Mouse (Mus musculus) heart, adult 2 months (tissue): ENCODE measurements around the gene Rhbdf1.

Experiments
- CTCF ChIP-seq: fragments of 200-600 bp; IDR thresholded peaks from 2 replicates; pipeline ENCODE4 v1.8.1; 2022; ENCODE audit warnings: antibody characterized with exemption, mild to moderate bottlenecking, moderate library complexity
- EP300 ChIP-seq: fragments of 200-500 bp; IDR thresholded peaks from 2 replicates; pipeline ENCODE4 v1.6.1; 2011; ENCODE audit warnings: low read depth, low read length, control low read depth; ENCODE audit not compliant: insufficient read depth
- POLR2A ChIP-seq: fragments of 200-500 bp; IDR thresholded peaks from 2 replicates; pipeline ENCODE4 v1.6.1; 2011; ENCODE audit warnings: mild to moderate bottlenecking, low read depth, low read length, control low read depth; ENCODE audit not compliant: insufficient read depth

DNA sequence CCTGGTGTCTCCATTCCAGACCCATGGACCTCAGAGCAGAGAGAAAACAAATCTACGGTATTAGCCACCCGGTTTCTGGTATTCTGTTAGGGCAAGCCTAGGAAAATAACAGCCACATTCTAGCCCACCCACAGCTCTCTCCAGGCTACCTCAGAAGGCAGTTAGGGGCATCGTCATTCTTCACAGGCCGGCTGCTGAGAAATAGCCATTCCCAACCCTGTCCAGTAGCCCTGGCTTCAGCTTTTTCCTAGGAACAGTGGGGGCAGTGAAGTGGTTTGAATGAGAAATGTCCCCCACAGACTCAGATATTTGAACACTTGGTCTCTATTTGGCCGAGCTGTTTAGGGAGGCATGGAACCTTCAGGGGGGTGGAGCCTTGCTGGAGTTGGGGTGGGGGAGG lies 32.7 kb downstream of the Rhbdf1 start:
- no peak for TF ChIP-seq CTCF
- TF ChIP-seq EP300 = no peak
- no peak for TF ChIP-seq POLR2A
